Mouse (Mus musculus): ENCODE results near the gene Rspo1. TPM values are rescaled to one million over a fixed set of nuclear protein-coding genes. Genes with fewer than 3 reads are reported as not detected.

Gene Rspo1
- polyA plus RNA-seq, 1 experiment from 2014 or later = 5.9 TPM

- no peaks in the 10 kb centered on the region for H3K36me3 ChIP-seq (ENCODE audit: control insufficient read depth, insufficient read depth)
- WGBS = 49% methylated on average over 15 of the region's 15 CpGs
- peaks cover 39% of the 10 kb centered on the region for H3K27me3 ChIP-seq (ENCODE audit: control insufficient read depth, insufficient read depth, low read length)
- no peaks in the 10 kb centered on the region for H3K9me3 ChIP-seq (replicated peaks; ENCODE audit: control insufficient read depth, low read length)
- ATAC-seq (replicated peaks; ENCODE audit: extremely low read depth, insufficient read depth, low FRiP score) = no peak
- no peaks in the 10 kb centered on the region for H3K4me1 ChIP-seq (ENCODE audit: control insufficient read depth, insufficient read depth, low read length)
- no peak overlapping the region for H3K4me3 ChIP-seq (ENCODE audit: low read length)
- no peak overlapping the region for H3K4me2 ChIP-seq (ENCODE audit: low read depth, low read length)
- H3K27ac ChIP-seq (ENCODE audit: low read length) = no peak overlapping the region
- H3K9ac ChIP-seq (ENCODE audit: low read length) = no peak overlapping the region
These were observed 21.2 kb downstream of the Rspo1 start for GRCm38 (mm10) chr4:125007460-125007859.

GRCm38 (mm10) chr4:125008220-125008619 is 22.0 kb downstream of the Rspo1 start:
- Histone ChIP-seq H3K27ac (ENCODE audit: low read length) (no peak overlapping the region), H3K27me3 (ENCODE audit: control insufficient read depth, insufficient read depth, low read length) (peaks cover 39% of the 10 kb centered on the region), H3K4me2 (ENCODE audit: low read depth, low read length) (no peak overlapping the region), H3K9me3 (replicated peaks; ENCODE audit: control insufficient read depth, low read length) (no peaks in the 10 kb centered on the region), H3K4me3 (ENCODE audit: low read length) (no peak overlapping the region), H3K36me3 (ENCODE audit: control insufficient read depth, insufficient read depth) (no peaks in the 10 kb centered on the region), H3K4me1 (ENCODE audit: control insufficient read depth, insufficient read depth, low read length) (no peaks in the 10 kb centered on the region), H3K9ac (ENCODE audit: low read length) (no peak overlapping the region)
- ATAC-seq (replicated peaks; ENCODE audit: extremely low read depth, insufficient read depth, low FRiP score) = no peak
- 58% methylated on average over 6 of the region's 6 CpGs for WGBS

- Histone ChIP-seq H3K36me3 (ENCODE audit: control insufficient read depth, insufficient read depth) (no peaks in the 10 kb centered on the region), H3K27ac (ENCODE audit: low read length) (no peak overlapping the region), H3K4me2 (ENCODE audit: low read depth, low read length) (no peak overlapping the region), H3K4me3 (ENCODE audit: low read length) (no peak overlapping the region), H3K9me3 (replicated peaks; ENCODE audit: control insufficient read depth, low read length) (no peaks in the 10 kb centered on the region), H3K9ac (ENCODE audit: low read length) (no peak overlapping the region), H3K4me1 (ENCODE audit: control insufficient read depth, insufficient read depth, low read length) (no peaks in the 10 kb centered on the region), H3K27me3 (ENCODE audit: control insufficient read depth, insufficient read depth, low read length) (peaks cover 39% of the 10 kb centered on the region)
- 59% methylated on average over 8 of the region's 8 CpGs for WGBS
- no peak for ATAC-seq (replicated peaks; ENCODE audit: extremely low read depth, insufficient read depth, low FRiP score)
These were observed 22.5 kb downstream of the Rspo1 start for GRCm38 (mm10) chr4:125008712-125009111.

- H3K9me3 ChIP-seq (replicated peaks; ENCODE audit: control insufficient read depth, low read length) = no peaks in the 10 kb centered on the region
- H3K36me3 ChIP-seq (ENCODE audit: control insufficient read depth, insufficient read depth) = no peaks in the 10 kb centered on the region
- H3K27ac ChIP-seq (ENCODE audit: low read length) = no peak within 1 kb of the TSS
- H3K4me1 ChIP-seq (ENCODE audit: control insufficient read depth, insufficient read depth, low read length) = no peaks in the 10 kb centered on the region
- H3K4me2 ChIP-seq (ENCODE audit: low read depth, low read length) = no peak within 1 kb of the TSS
- peaks cover 4% of the 10 kb centered on the region for H3K27me3 ChIP-seq (ENCODE audit: control insufficient read depth, insufficient read depth, low read length)
- no peak within 1 kb of the TSS for H3K9ac ChIP-seq (ENCODE audit: low read length)
- WGBS = 61% methylated on average over 10 of the region's 10 CpGs
- H3K4me3 ChIP-seq (ENCODE audit: low read length) = no peak within 1 kb of the TSS
- ATAC-seq (replicated peaks; ENCODE audit: extremely low read depth, insufficient read depth, low FRiP score) = no peak
These were observed 29.8 kb downstream of the Rspo1 start, which contains the start of gene Gnl2 for GRCm38 (mm10) chr4:125015806-125016635. Gnl2 (plus strand) TSS chr4:125016585.

- H3K27me3 ChIP-seq (ENCODE audit: control insufficient read depth, insufficient read depth, low read length) = peaks cover 4% of the 10 kb centered on the region
- no peak overlapping the region for H3K9ac ChIP-seq (ENCODE audit: low read length)
- H3K4me2 ChIP-seq (ENCODE audit: low read depth, low read length) = no peak overlapping the region
- no peaks in the 10 kb centered on the region for H3K9me3 ChIP-seq (replicated peaks; ENCODE audit: control insufficient read depth, low read length)
- H3K4me3 ChIP-seq (ENCODE audit: low read length) = no peak overlapping the region
- H3K4me1 ChIP-seq (ENCODE audit: control insufficient read depth, insufficient read depth, low read length) = no peaks in the 10 kb centered on the region
- H3K27ac ChIP-seq (ENCODE audit: low read length) = no peak overlapping the region
- no peaks in the 10 kb centered on the region for H3K36me3 ChIP-seq (ENCODE audit: control insufficient read depth, insufficient read depth)
- 56% methylated on average over 11 of the region's 11 CpGs for whole genome bisulfite sequencing
- ATAC-seq (replicated peaks; ENCODE audit: extremely low read depth, insufficient read depth, low FRiP score) = no peak
These were observed 31.2 kb downstream of the Rspo1 start for GRCm38 (mm10) chr4:125017431-125017830.

GRCm38 (mm10) chr4:125020780-125021538 is 34.7 kb downstream of the Rspo1 start:
- H3K4me3 ChIP-seq (ENCODE audit: low read length) = no peak overlapping the region
- peaks cover 4% of the 10 kb centered on the region for H3K27me3 ChIP-seq (ENCODE audit: control insufficient read depth, insufficient read depth, low read length)
- no peaks in the 10 kb centered on the region for H3K9me3 ChIP-seq (replicated peaks; ENCODE audit: control insufficient read depth, low read length)
- no peaks in the 10 kb centered on the region for H3K36me3 ChIP-seq (ENCODE audit: control insufficient read depth, insufficient read depth)
- H3K27ac ChIP-seq (ENCODE audit: low read length) = no peak overlapping the region
- no peak for ATAC-seq (replicated peaks; ENCODE audit: extremely low read depth, insufficient read depth, low FRiP score)
- WGBS = 28% methylated on average over 11 of the region's 11 CpGs
- H3K4me1 ChIP-seq (ENCODE audit: control insufficient read depth, insufficient read depth, low read length) = no peaks in the 10 kb centered on the region
- no peak overlapping the region for H3K9ac ChIP-seq (ENCODE audit: low read length)
- H3K4me2 ChIP-seq (ENCODE audit: low read depth, low read length) = no peak overlapping the region

GRCm38 (mm10) chr4:125029891-125030614 is 43.8 kb downstream of the Rspo1 start:
- H3K9ac ChIP-seq (ENCODE audit: low read length) = peak overlapping the region; percentile 96
- H3K4me1 ChIP-seq (ENCODE audit: control insufficient read depth, insufficient read depth, low read length) = peaks cover 11% of the 10 kb centered on the region
- no peaks in the 10 kb centered on the region for H3K9me3 ChIP-seq (replicated peaks; ENCODE audit: control insufficient read depth, low read length)
- H3K27me3 ChIP-seq (ENCODE audit: control insufficient read depth, insufficient read depth, low read length) = peaks cover 2% of the 10 kb centered on the region; the same call in 1 of the 2 replicates
- H3K4me2 ChIP-seq (ENCODE audit: low read depth, low read length) = peak overlapping the region; percentile 98
- peak; percentile 99 for ATAC-seq (replicated peaks; ENCODE audit: extremely low read depth, insufficient read depth, low FRiP score)
- under 1% methylated on average over 50 of the region's 50 CpGs for WGBS
- H3K36me3 ChIP-seq (ENCODE audit: control insufficient read depth, insufficient read depth) = peaks cover 4% of the 10 kb centered on the region; the same call in 1 of the 2 replicates
- peak overlapping the region; percentile 99 for H3K4me3 ChIP-seq (ENCODE audit: low read length)
- peak overlapping the region; percentile 66; the same call in 1 of the 2 replicates for H3K27ac ChIP-seq (ENCODE audit: low read length)

GRCm38 (mm10) chr4:125034341-125034740 is 48.1 kb downstream of the Rspo1 start:
- H3K4me2 ChIP-seq (ENCODE audit: low read depth, low read length) = no peak overlapping the region
- no peak for ATAC-seq (replicated peaks; ENCODE audit: extremely low read depth, insufficient read depth, low FRiP score)
- no peak overlapping the region for H3K9ac ChIP-seq (ENCODE audit: low read length)
- no peaks in the 10 kb centered on the region for H3K9me3 ChIP-seq (replicated peaks; ENCODE audit: control insufficient read depth, low read length)
- WGBS = 87% methylated on average over 4 of the region's 4 CpGs
- H3K27me3 ChIP-seq (ENCODE audit: control insufficient read depth, insufficient read depth, low read length) = no peaks in the 10 kb centered on the region
- no peak overlapping the region for H3K4me3 ChIP-seq (ENCODE audit: low read length)
- H3K36me3 ChIP-seq (ENCODE audit: control insufficient read depth, insufficient read depth) = peaks cover 25% of the 10 kb centered on the region
- peaks cover 11% of the 10 kb centered on the region for H3K4me1 ChIP-seq (ENCODE audit: control insufficient read depth, insufficient read depth, low read length)
- H3K27ac ChIP-seq (ENCODE audit: low read length) = no peak overlapping the region

Data from heart, embryonic 16.5 days (tissue).